Mouse (Mus musculus): ENCODE results near the gene Lsamp.

DNA sequence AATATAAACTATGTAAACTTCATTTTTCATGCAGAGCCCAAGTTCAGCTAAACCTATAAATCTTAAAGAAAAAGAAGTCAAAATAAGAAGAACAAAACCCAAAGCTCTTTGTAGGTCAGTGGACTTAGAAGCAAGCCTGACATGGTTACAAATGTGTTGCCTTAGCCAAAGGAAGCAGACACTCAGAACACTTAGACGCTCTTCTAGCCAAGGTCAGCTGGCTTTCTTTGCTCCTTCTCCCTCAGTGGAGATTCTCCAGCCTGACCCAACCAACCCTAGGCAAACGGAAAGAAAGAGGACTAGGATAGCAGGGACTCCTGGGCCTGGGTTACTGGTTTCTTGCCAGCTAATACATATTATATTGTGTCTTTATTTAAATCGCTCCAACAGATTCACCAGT is 2194.7 kb downstream of the Lsamp start:
- TF ChIP-seq CTCF (IDR thresholded peaks at IDR 0.05; ENCODE audit: control insufficient read depth, insufficient read depth, insufficient replicate concordance, low read depth, low read length): no peak
- no peak for TF ChIP-seq POLR2A (IDR thresholded peaks at IDR 0.05; ENCODE audit: control insufficient read depth, low read depth, low read length)
